Mouse (Mus musculus) hindbrain, embryonic 14.5 days (tissue): ENCODE measurements around the gene Med27. TPM values are rescaled to one million over a fixed set of nuclear protein-coding genes. Genes with fewer than 3 reads are reported as not detected.
A peak's percentile ranks its signal among the peaks of the same experiment; 100 is the strongest.

Experiments
- ATAC-seq: fragments of 200-750 bp; cut with Nextera tagmentation; 2 replicates; pipeline ENCODE4 v1.8.0; 2017; ENCODE audit warnings: moderate number of reproducible peaks, mild to moderate bottlenecking, moderate TSS enrichment, moderate library complexity; ENCODE audit not compliant: low FRiP score
- DNase-seq: peaks from one replicate; pipeline ENCODE4 v3.0.0-alpha.2; 2015; ENCODE audit warnings: low spot score
- H3K27ac ChIP-seq: fragments of 300-500 bp; sonication (generic); 2 replicates; pipeline ENCODE4 v1.5.1; 2014; ENCODE audit warnings: mild to moderate bottlenecking, moderate library complexity
- H3K27me3 ChIP-seq: fragments of 300-500 bp; sonication (generic); 2 replicates; pipeline ENCODE4 v1.6.1; 2014; ENCODE audit warnings: mild to moderate bottlenecking, low read length, mixed read lengths; ENCODE audit not compliant: control insufficient read depth, insufficient read depth
- H3K36me3 ChIP-seq: fragments of 300-500 bp; sonication (generic); replicated peaks from 2 replicates; pipeline ENCODE4 v1.6.1; 2014; ENCODE audit not compliant: control insufficient read depth, insufficient read depth
- H3K4me1 ChIP-seq: fragments of 300-500 bp; sonication (generic); replicated peaks from 2 replicates; pipeline ENCODE4 v1.6.1; 2014; ENCODE audit warnings: antibody characterized with exemption, low read length, mixed read lengths; ENCODE audit not compliant: control insufficient read depth, insufficient read depth
- H3K4me2 ChIP-seq: fragments of 300-500 bp; sonication (generic); replicated peaks from 2 replicates; pipeline ENCODE4 v1.6.1; 2014; ENCODE audit warnings: mild to moderate bottlenecking, moderate library complexity
- H3K4me3 ChIP-seq: fragments of 300-500 bp; sonication (generic); replicated peaks from 2 replicates; pipeline ENCODE4 v1.5.1; 2014; ENCODE audit warnings: mild to moderate bottlenecking, low read length
- H3K9ac ChIP-seq: fragments of 300-500 bp; sonication (generic); 2 replicates; pipeline ENCODE4 v1.6.1; 2014
- H3K9me3 ChIP-seq: fragments of 300-500 bp; sonication (generic); 2 replicates; pipeline ENCODE4 v1.6.1; 2016; ENCODE audit warnings: low read length; ENCODE audit not compliant: control insufficient read depth
- WGBS: fragments of 180-500 bp; shearing (Covaris S2); extraction: QIAGEN DNeasy Blood & Tissue Kit; methylation state at CpG from one replicate; pipeline ENCODE4 v1.1.7; 2014; 5-methylcytosine and 5-hydroxymethylcytosine counted together
- polyA plus RNA-seq: library from polyadenylated mRNA; unstranded; fragments of >200 nt; fragmentation: Nextera tagmentation; extraction: Ambion mirVana; gene quantifications from 2 replicates; pipeline ENCODE4 v1.2.1, GENCODE M21; 2014

The Med27 gene
- polyA plus RNA-seq, 1 experiment from 2014 or later, result 71.9 TPM

DNA sequence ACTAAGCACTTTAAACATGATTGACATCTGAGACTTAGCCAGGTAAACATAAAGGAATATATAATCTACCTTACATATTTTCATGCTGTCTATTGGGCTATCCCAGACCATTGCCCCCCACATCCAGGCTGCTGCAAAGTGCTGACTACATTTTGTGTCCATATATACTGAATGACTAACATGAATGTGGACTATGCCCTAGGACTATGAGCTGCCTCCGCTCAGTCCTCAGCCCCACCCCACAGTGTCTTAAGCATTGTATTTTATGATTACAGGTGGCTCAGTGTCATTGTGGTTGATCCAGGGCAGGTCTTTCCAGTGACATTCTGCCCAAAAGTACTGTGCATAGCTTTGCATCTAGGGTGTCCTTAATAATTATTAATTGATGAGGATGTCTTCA, 8.2 kb upstream of the Med27 start:
- Histone ChIP-seq H3K4me3 (no peak overlapping the region), H3K27ac (no peak overlapping the region), H3K9me3 (no peaks in the 10 kb centered on the region), H3K36me3 (no peaks in the 10 kb centered on the region), H3K9ac (no peak overlapping the region), H3K4me1 (no peaks in the 10 kb centered on the region), H3K4me2 (no peak overlapping the region), H3K27me3 (0 out of 2 replicates have a peak, but pooled peaks cover 2% of the 10 kb centered on the region)
- no peak for DNase-seq
- 100% methylated on average over 1 of the region's 1 CpGs for WGBS
- ATAC-seq, result no peak

DNA sequence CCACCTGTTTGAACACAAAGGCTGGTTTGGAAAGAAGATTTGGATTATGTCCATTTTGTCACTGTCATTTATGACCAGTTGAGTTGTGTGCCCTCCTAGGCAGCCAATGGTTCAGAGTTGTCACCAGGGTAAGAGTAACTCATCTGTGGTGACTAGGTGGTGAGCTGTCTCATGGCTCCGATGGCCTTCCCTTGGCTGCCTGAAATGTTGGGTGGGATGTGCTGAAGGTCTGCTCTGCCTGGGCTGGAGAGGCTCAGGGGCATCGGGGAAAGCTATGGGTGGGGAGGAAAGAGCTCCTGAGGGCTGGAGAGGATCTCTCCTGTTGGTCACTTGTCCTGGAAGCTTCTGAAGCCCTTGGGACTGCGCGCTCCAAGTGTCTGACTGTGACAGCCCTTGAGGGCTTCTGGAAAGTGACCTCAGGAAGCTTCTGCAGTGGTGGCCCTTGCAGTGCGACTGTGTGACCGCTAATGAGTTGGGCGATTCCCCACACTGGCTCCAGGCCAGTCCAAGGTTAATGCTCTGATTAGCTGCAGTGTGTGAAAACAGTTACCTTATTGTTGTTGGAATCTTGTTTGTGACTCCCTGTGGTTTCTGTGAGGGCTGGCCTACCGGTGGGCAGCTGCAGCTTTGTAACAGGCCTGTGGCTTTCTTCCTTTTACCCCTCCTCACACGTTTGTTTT, 12.2 kb downstream of the Med27 start:
- ATAC-seq (no peak), DNase-seq (no peak)
- Histone ChIP-seq H3K4me2 (no peak overlapping the region), H3K9ac (no peak overlapping the region), H3K9me3 (no peaks in the 10 kb centered on the region), H3K4me1 (0 out of 2 replicates have a peak, but pooled peaks cover 8% of the 10 kb centered on the region), H3K36me3 (peaks cover 11% of the 10 kb centered on the region; the same call in 1 of the 2 replicates), H3K27me3 (no peaks in the 10 kb centered on the region), H3K4me3 (no peak overlapping the region), H3K27ac (no peak overlapping the region)
- WGBS, result 47% methylated on average over 9 of the region's 9 CpGs

- WGBS, result 86% methylated on average over 3 of the region's 3 CpGs
- peaks cover 2% of the 10 kb centered on the region; the same call in 1 of the 2 replicates for H3K36me3 ChIP-seq
Observed at GRCm38 (mm10) chr2:29360956-29361355, 14.3 kb downstream of the Med27 start.

DNA sequence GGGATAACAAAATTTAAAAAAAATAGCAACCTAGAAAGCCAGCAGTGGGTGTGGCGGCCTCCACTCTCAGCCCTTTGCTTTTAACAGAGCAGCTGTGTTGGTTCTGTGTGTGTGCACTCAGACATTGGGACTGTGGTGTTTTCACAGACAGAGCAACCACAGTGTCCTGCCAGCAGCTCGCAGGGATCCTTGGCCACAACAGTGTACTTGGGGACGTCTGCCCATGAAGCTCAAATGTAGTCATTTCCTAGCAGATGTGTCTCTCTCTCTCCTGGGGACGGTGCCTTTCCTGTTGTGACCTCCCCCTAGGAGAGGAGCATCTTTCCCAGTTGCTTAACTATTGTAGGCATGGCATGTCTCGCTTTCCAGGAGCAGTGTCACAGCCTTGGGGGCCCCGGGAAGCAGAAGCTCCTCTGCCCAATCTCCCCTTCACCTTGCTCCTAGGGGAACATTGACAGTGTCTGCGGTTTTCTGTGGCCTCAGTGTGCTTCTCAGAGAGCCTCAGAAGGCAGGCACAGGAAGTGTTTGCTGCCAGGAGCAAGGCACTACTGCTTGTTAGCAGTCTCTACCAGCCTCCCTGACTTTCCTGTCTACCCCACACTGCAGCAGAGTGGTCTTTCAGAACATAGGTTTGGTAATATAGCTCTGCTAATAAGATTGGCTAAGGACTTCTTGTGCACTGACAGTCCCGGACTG, 18.5 kb downstream of the Med27 start:
- DNase-seq (no peak), ATAC-seq (no peak)
- H3K4me2 ChIP-seq, result no peak overlapping the region
- H3K4me3 ChIP-seq, result no peak overlapping the region
- H3K27ac ChIP-seq, result no peak overlapping the region
- no peaks in the 10 kb centered on the region; the same call in 1 of the 2 replicates for H3K36me3 ChIP-seq
- H3K27me3 ChIP-seq, result no peaks in the 10 kb centered on the region
- WGBS, result 82% methylated on average over 8 of the region's 8 CpGs
- H3K9me3 ChIP-seq, result no peaks in the 10 kb centered on the region
- H3K9ac ChIP-seq, result no peak overlapping the region
- H3K4me1 ChIP-seq, result no peaks in the 10 kb centered on the region

More at GRCm38 (mm10) chr2:29360956-29361355, 14.3 kb downstream of the Med27 start:
- ATAC-seq (no peak), DNase-seq (no peak)
- Histone ChIP-seq H3K4me3 (no peak overlapping the region), H3K9me3 (no peaks in the 10 kb centered on the region), H3K4me1 (0 out of 2 replicates have a peak, but pooled peaks cover 8% of the 10 kb centered on the region), H3K27me3 (no peaks in the 10 kb centered on the region), H3K9ac (no peak overlapping the region), H3K27ac (no peak overlapping the region), H3K4me2 (no peak overlapping the region)

DNA sequence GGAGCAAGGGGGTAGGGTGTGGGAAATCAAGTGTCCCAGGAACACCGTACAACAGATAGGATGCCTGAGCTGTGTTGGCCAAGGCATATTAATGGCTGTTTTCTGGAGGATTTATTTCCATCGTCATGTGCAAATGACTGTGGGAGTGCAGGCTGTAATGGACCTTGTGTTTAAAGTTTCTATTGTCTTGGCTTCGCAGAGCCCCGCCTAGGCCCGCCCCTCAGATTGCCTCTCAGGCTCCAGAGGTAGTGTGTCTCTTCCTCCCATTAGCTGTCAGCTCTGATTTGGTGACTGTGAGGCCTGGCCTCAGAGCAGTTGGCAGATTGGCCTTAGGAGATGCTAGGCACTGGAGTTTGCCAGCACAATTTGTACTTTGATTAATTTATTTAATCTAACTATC, 22.1 kb downstream of the Med27 start:
- no peak for DNase-seq
- no peak overlapping the region for H3K4me3 ChIP-seq
- H3K4me2 ChIP-seq, result no peak overlapping the region
- no peaks in the 10 kb centered on the region for H3K4me1 ChIP-seq
- no peaks in the 10 kb centered on the region for H3K9me3 ChIP-seq
- H3K27ac ChIP-seq, result 0 out of 2 replicates have a peak overlapping the region, but pooled peaks have one; percentile 2
- H3K27me3 ChIP-seq, result no peaks in the 10 kb centered on the region
- ATAC-seq, result no peak
- 53% methylated on average over 5 of the region's 5 CpGs for whole genome bisulfite sequencing
- H3K36me3 ChIP-seq, result no peaks in the 10 kb centered on the region
- no peak overlapping the region for H3K9ac ChIP-seq

DNA sequence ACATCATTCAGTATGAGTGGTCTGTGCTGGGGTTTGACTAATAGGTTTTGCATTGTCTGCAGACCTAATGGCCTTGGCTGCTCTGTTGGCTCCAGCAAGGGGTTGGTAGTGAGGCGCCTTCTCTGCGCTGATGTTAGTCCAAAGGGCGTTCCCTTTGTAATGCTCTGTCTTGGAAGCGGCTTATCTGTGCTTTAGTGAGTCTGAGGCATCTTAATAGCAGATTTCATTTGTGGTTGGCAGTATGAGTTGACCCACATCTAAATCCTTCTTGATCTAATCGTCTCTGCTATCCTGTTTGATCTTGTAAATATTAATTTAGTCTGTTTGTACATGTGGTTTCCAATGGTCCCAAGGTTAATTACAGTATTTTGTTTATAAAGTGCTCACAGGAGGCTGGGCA, 25.6 kb downstream of the Med27 start:
- no peak overlapping the region; the same call in 1 of the 2 replicates for H3K27ac ChIP-seq

GRCm38 (mm10) chr2:29381683-29382082, 35.1 kb downstream of the Med27 start:
- Histone ChIP-seq H3K27me3 (no peaks in the 10 kb centered on the region), H3K4me2 (no peak overlapping the region), H3K36me3 (no peaks in the 10 kb centered on the region), H3K4me3 (no peak overlapping the region), H3K9ac (no peak overlapping the region), H3K27ac (0 out of 2 replicates have a peak overlapping the region, but pooled peaks have one; percentile 17), H3K9me3 (no peaks in the 10 kb centered on the region), H3K4me1 (peaks cover 7% of the 10 kb centered on the region)
- DNase-seq, result peak; percentile 28
- 18% methylated on average over 4 of the region's 4 CpGs for WGBS
- no peak for ATAC-seq

More for the DNA sequence above, 25.6 kb downstream of the Med27 start:
- H3K27me3 ChIP-seq, result no peaks in the 10 kb centered on the region
- no peak for DNase-seq
- no peak overlapping the region for H3K4me2 ChIP-seq
- H3K9ac ChIP-seq, result no peak overlapping the region
- H3K36me3 ChIP-seq, result no peaks in the 10 kb centered on the region
- H3K4me3 ChIP-seq, result no peak overlapping the region
- H3K4me1 ChIP-seq, result no peaks in the 10 kb centered on the region
- no peak for ATAC-seq
- 81% methylated on average over 5 of the region's 5 CpGs for WGBS
- H3K9me3 ChIP-seq, result no peaks in the 10 kb centered on the region

DNA sequence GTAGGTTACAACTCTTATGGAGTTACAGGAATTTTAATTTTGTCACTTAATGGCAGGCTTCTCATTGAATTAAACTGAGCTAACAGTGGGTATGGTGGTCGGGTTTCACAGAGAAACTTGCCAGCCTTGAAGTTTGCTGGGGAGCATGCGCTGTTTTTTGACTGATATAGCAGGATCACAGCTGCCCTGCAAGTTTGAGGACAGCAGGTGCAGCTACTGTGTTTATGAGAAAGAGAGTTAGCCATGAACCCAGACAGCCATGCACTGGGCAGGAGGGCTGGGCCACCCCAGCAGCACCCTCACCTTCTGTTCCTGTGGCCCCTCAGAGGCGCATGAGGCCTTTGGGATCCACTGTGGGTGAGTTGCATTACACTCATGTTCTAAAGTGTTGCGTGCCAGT, 36.0 kb downstream of the Med27 start:
- H3K4me1 ChIP-seq, result peaks cover 7% of the 10 kb centered on the region
- H3K4me2 ChIP-seq, result no peak overlapping the region
- ATAC-seq (no peak), DNase-seq (no peak)
- no peak overlapping the region for H3K4me3 ChIP-seq
- no peaks in the 10 kb centered on the region for H3K36me3 ChIP-seq
- WGBS, result 97% methylated on average over 4 of the region's 4 CpGs
- H3K27me3 ChIP-seq, result no peaks in the 10 kb centered on the region
- H3K9ac ChIP-seq, result no peak overlapping the region
- H3K9me3 ChIP-seq, result no peaks in the 10 kb centered on the region
- H3K27ac ChIP-seq, result no peak overlapping the region

GRCm38 (mm10) chr2:29383133-29383532, 36.5 kb downstream of the Med27 start:
- no peak overlapping the region for H3K27ac ChIP-seq
- no peaks in the 10 kb centered on the region for H3K36me3 ChIP-seq
- no peak overlapping the region for H3K4me3 ChIP-seq
- no peak for ATAC-seq
- H3K9me3 ChIP-seq, result no peaks in the 10 kb centered on the region
- H3K4me1 ChIP-seq, result peaks cover 7% of the 10 kb centered on the region
- DNase-seq, result no peak
- H3K27me3 ChIP-seq, result no peaks in the 10 kb centered on the region
- H3K9ac ChIP-seq, result no peak overlapping the region
- no peak overlapping the region for H3K4me2 ChIP-seq
